Mouse (Mus musculus) liver, adult 2 months (tissue): Measurements from ENCODE around the gene Rasgef1a.

Experiments
- CTCF ChIP-seq: fragments of 200-500 bp; IDR thresholded peaks from 2 replicates; pipeline ENCODE4 v1.5.1; 2011; ENCODE audit warnings: low read depth, low read length, control low read depth
- POLR2A ChIP-seq: fragments of 200-500 bp; IDR thresholded peaks from 2 replicates; pipeline ENCODE4 v1.6.1; 2011; ENCODE audit warnings: low read length, control low read depth; ENCODE audit not compliant: insufficient read depth; ENCODE audit errors: extremely low read depth

DNA sequence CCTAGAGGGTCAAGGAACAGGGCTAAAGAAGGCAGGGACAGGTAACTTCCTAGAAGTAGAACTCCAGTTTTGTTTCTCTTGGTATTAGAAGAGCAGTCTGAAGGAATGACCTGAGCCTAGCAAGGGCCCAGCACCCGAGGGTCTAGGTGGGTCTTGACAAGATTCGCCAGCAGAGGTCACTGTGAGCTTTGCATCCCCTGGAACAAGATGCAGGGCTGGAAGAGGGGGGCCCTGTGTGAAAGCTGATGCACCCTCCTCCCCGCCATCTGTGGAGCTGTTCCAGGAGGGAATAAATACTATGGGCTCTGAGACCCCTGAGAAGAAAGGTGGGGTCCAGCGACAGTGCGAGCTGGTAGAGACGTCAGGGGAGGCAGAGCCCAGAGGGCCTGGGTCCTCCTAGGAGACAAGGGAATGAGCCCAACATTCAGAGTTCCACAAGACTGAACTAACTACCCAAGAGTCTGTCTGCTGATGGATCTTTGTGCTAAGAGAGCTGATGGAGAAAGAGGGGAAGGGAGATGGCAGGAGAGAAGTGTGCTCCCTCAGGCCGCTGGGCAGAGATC is 53.8 kb downstream of the Rasgef1a start:
- TF ChIP-seq CTCF (peak; percentile 32; the same call in 1 of the 2 replicates), POLR2A (no peak)
